Mouse (Mus musculus) liver, embryonic 16.5 days (tissue): Measurements from ENCODE around the gene Stum. TPM values are rescaled to one million over a fixed set of nuclear protein-coding genes. Genes with fewer than 3 reads are reported as not detected.

Source experiments
- ATAC-seq: fragments of 200-750 bp; cut with Nextera tagmentation; 2 replicates; pipeline ENCODE4 v1.8.0; 2017; ENCODE audit warnings: low read depth, mild to moderate bottlenecking, moderate number of reproducible peaks, moderate library complexity
- H3K27ac ChIP-seq: fragments of 300-500 bp; sonication (generic); 2 replicates; pipeline ENCODE4 v1.5.1; 2014; ENCODE audit warnings: mild to moderate bottlenecking, low read length
- H3K27me3 ChIP-seq: fragments of 300-500 bp; sonication (generic); 2 replicates; pipeline ENCODE4 v1.6.1; 2014; ENCODE audit warnings: low read depth, low read length, mixed read lengths; ENCODE audit not compliant: control insufficient read depth, insufficient read depth
- H3K36me3 ChIP-seq: fragments of 300-500 bp; sonication (generic); 2 replicates; pipeline ENCODE4 v1.6.1; 2014; ENCODE audit warnings: mild to moderate bottlenecking; ENCODE audit not compliant: control insufficient read depth, insufficient read depth
- H3K4me1 ChIP-seq: fragments of 300-500 bp; sonication (generic); 2 replicates; pipeline ENCODE4 v1.6.1; 2014; ENCODE audit warnings: low read depth, low read length, mixed read lengths; ENCODE audit not compliant: control insufficient read depth
- H3K4me2 ChIP-seq: fragments of 300-500 bp; sonication (generic); 2 replicates; pipeline ENCODE4 v1.6.1; 2014; ENCODE audit warnings: low read depth, low read length, mixed read lengths
- H3K4me3 ChIP-seq: fragments of 300-500 bp; sonication (generic); 2 replicates; pipeline ENCODE4 v1.5.1; 2014; ENCODE audit warnings: low read depth, mild to moderate bottlenecking, low read length
- H3K9ac ChIP-seq: fragments of 300-500 bp; sonication (generic); 2 replicates; pipeline ENCODE4 v1.6.1; 2014; ENCODE audit warnings: low read depth, low read length
- H3K9me3 ChIP-seq: fragments of 300-500 bp; sonication (generic); replicated peaks from 2 replicates; pipeline ENCODE4 v1.6.1; 2016; ENCODE audit warnings: low read length; ENCODE audit not compliant: control insufficient read depth
- WGBS: fragments of 180-500 bp; shearing (Covaris S2); extraction: QIAGEN DNeasy Blood & Tissue Kit; methylation state at CpG from one replicate; pipeline ENCODE4 v1.1.7; 2014; ENCODE audit not compliant: insufficient replicate concordance; 5-methylcytosine and 5-hydroxymethylcytosine counted together
- polyA plus RNA-seq: library from polyadenylated mRNA; unstranded; fragments of >200 nt; fragmentation: Nextera tagmentation; extraction: Ambion mirVana; gene quantifications from 2 replicates; pipeline ENCODE4 v1.2.1, GENCODE M21; 2015

The Stum gene
- polyA plus RNA-seq, 1 experiment from 2014 or later: not detected

DNA sequence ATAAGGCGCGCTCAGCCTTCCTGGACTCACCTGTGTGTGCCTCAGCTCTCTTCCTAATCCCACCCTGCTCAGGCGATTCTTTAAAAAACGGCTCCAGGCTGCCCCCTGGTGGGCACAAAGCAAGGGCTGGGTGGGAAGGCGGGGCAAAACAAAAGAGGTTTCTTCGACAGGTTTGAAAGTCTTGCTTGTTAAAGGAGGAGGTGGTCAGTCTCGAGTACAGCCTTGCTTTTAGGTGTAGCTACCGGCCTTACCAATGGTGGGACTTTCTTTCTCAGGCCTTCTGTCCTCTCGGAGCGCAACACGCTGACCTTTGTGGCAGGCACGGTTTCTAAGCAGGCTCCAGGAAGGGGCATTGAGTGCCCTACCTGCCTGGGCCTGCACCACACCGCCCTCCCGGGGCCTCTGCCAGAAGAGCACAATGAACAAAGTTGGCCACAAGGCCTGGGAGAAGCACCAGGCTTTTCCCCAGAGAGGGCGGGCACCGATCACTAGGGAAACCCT, 76.1 kb downstream of the Stum start:
- peak; percentile 41; the same call in 1 of the 2 replicates for ATAC-seq
- no peak overlapping the region for H3K4me3 ChIP-seq
- WGBS: 18% methylated on average over 16 of the region's 16 CpGs
- H3K36me3 ChIP-seq: no peaks in the 10 kb centered on the region
- H3K9me3 ChIP-seq: no peaks in the 10 kb centered on the region
- no peaks in the 10 kb centered on the region for H3K27me3 ChIP-seq
- no peak overlapping the region for H3K27ac ChIP-seq
- no peak overlapping the region for H3K9ac ChIP-seq
- peaks cover 10% of the 10 kb centered on the region for H3K4me1 ChIP-seq
- H3K4me2 ChIP-seq: peak overlapping the region; percentile 22; the same call in 1 of the 2 replicates

DNA sequence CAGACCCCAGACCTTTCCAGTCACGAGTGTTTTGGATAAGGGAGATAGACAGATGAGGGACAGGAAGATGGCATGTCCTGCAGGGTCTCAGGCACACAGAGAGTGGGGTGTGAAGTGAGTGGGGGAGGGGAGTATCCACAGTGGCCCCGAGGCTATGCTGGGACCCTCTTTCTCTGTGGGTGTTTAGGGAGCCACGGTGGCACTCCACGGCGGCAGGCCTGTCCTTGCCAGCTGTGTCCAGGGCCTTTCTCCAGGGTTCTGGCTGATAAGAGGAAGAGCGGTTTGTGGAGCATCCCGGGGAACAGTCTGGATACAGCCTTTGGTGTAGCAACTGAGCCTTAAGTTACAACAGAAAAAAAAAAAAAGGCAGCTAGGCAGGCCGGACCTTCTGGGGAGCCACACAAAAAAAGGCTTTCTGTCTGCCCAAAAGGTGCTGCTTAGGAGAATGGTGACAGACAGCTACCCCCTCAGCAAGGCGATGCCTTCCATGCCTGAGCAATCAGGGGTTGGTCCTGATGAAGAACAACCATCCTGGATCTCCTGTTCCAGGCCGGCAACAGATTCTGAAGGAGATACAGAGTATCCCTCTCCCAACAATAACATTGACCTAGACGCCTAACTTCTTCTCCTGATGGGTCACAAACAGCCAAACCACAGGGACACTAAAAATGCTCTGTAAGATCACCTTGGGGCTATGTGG, 76.8 kb downstream of the Stum start:
- Histone ChIP-seq H3K27me3 (no peaks in the 10 kb centered on the region), H3K4me1 (peaks cover 10% of the 10 kb centered on the region), H3K9me3 (no peaks in the 10 kb centered on the region), H3K27ac (no peak overlapping the region), H3K4me3 (no peak overlapping the region), H3K4me2 (no peak overlapping the region), H3K36me3 (no peaks in the 10 kb centered on the region), H3K9ac (no peak overlapping the region)
- 62% methylated on average over 11 of the region's 11 CpGs for WGBS
- ATAC-seq: no peak

DNA sequence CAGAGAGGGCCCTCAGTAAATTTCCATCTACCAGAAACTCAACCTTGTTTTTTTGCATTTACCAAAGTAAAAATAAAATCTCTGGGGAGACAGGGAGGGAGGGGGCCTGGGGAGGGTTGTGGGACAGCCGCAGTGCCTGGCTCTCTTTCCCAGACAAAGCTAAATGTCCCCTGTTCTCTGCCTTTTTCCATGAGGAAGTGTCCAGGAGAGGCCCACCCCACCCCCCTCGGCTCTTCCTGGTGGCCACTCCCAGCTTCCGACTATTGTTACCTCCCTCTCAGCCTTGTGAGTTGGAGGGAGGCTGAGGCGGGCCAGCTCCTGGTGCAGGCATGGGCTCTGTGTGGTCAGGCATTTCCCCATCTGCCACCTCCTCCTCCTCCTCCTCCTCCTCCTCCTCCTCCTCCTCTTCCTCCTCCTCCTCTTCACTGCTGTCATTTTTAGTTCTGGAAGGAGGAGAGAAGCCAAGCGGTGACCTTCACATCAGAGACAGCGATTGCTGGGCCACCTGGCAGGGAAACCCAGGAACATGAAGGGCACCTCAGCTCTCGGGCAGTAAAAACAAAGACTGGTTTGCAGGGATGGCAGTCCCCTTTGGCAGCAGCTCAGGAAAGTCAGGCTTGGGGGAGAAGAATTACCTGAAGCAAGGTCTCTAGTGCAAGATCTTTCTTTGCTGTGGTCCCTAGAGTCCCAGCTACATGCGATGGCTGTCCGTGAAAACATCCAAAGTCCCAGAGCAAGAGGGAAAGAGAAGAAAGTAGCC, 77.5 kb downstream of the Stum start:
- no peak overlapping the region for H3K9ac ChIP-seq

GRCm38 (mm10) chr1:180404706-180405105, 78.6 kb downstream of the Stum start:
- Histone ChIP-seq H3K4me3 (no peak overlapping the region), H3K9ac (no peak overlapping the region), H3K27ac (peak overlapping the region; percentile 56), H3K4me2 (no peak overlapping the region), H3K27me3 (no peaks in the 10 kb centered on the region), H3K36me3 (no peaks in the 10 kb centered on the region), H3K4me1 (peaks cover 10% of the 10 kb centered on the region), H3K9me3 (no peaks in the 10 kb centered on the region)
- ATAC-seq: no peak
- 63% methylated on average over 3 of the region's 3 CpGs for WGBS

More for the DNA sequence above, 77.5 kb downstream of the Stum start:
- H3K27ac ChIP-seq: no peak overlapping the region
- H3K9me3 ChIP-seq: no peaks in the 10 kb centered on the region
- ATAC-seq: no peak
- H3K4me1 ChIP-seq: peaks cover 10% of the 10 kb centered on the region
- no peak overlapping the region for H3K4me3 ChIP-seq
- H3K4me2 ChIP-seq: no peak overlapping the region
- WGBS: 50% methylated on average over 9 of the region's 9 CpGs
- no peaks in the 10 kb centered on the region for H3K36me3 ChIP-seq
- H3K27me3 ChIP-seq: no peaks in the 10 kb centered on the region

- 17% methylated on average over 32 of the region's 32 CpGs for WGBS
Observed at GRCm38 (mm10) chr1:180403694-180404606, 79.4 kb downstream of the Stum start.

GRCm38 (mm10) chr1:180403357-180403693, 80.0 kb downstream of the Stum start:
- Histone ChIP-seq H3K4me2 (no peak overlapping the region), H3K27me3 (no peaks in the 10 kb centered on the region), H3K9ac (no peak overlapping the region), H3K9me3 (no peaks in the 10 kb centered on the region), H3K27ac (peak overlapping the region; percentile 68), H3K4me1 (peaks cover 7% of the 10 kb centered on the region), H3K36me3 (no peaks in the 10 kb centered on the region), H3K4me3 (no peak overlapping the region)
- WGBS: 47% methylated on average over 8 of the region's 8 CpGs
- no peak for ATAC-seq

More at GRCm38 (mm10) chr1:180403694-180404606, 79.4 kb downstream of the Stum start:
- Histone ChIP-seq H3K27me3 (no peaks in the 10 kb centered on the region), H3K4me3 (no peak overlapping the region), H3K27ac (peak overlapping the region; percentile 68), H3K36me3 (no peaks in the 10 kb centered on the region), H3K9me3 (no peaks in the 10 kb centered on the region), H3K4me1 (peaks cover 7% of the 10 kb centered on the region), H3K4me2 (no peak overlapping the region; the same call in 1 of the 2 replicates), H3K9ac (no peak overlapping the region)
- peak; percentile 48 for ATAC-seq

DNA sequence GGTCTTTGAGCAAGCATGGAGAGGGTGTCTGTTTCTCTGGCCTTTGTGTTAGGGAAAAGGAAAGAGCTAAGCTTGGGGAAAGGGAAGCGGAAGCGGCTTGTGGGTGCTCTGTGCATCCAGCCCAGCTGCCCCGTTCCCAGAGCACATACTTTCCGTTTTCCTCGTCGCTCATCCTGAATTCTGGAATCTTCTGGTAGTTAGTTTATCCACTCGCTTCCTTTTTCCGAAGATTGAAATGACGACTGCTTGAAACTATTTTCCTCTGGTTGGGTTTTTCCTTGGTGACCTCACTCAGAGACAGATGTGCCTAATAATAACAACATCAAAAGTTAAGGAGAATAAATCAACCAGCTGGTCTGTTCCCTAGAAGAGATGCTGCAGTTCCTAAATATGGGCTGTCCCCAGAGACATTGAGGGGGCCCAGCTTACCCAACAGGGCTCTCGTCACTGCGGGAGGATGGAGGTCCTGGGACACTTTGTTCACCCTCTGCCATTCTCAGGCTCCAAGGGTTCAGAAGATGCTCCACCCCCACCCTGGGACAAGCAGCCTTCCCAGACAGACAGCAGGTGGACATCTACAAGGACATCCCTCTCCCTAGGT, 80.7 kb downstream of the Stum start:
- H3K4me1 ChIP-seq: peaks cover 7% of the 10 kb centered on the region
- H3K4me2 ChIP-seq: no peak overlapping the region
- no peak for ATAC-seq
- no peaks in the 10 kb centered on the region for H3K36me3 ChIP-seq
- no peaks in the 10 kb centered on the region for H3K9me3 ChIP-seq
- no peak overlapping the region for H3K9ac ChIP-seq
- no peaks in the 10 kb centered on the region for H3K27me3 ChIP-seq
- WGBS: 62% methylated on average over 11 of the region's 11 CpGs
- no peak overlapping the region for H3K4me3 ChIP-seq
- peak overlapping the region; percentile 38 for H3K27ac ChIP-seq

DNA sequence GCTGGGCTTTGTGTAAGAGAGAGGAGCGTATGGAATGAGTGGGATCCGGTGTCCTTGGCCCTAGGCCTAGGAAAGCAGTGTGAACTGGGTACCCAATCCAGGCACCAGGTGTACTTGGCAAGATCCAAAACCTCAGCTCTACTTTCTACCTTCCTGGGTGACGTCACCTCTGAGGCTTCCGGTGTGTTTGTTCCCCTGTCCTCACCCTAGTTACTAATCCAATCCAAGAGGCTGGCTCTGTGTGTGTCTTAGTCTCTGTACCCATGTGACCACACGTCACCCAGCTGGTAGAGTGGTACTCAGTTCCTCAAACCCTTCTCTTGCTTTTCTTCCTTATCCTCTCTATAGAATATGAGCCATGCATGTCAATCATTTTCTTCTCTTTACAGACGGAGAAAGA, 81.6 kb downstream of the Stum start:
- WGBS: 51% methylated on average over 6 of the region's 6 CpGs

More for the DNA sequence above, 81.6 kb downstream of the Stum start:
- no peak overlapping the region for H3K27ac ChIP-seq
- peaks cover 5% of the 10 kb centered on the region; the same call in 1 of the 2 replicates for H3K4me1 ChIP-seq
- H3K36me3 ChIP-seq: no peaks in the 10 kb centered on the region
- no peak overlapping the region for H3K4me3 ChIP-seq
- no peak for ATAC-seq
- H3K4me2 ChIP-seq: no peak overlapping the region
- no peaks in the 10 kb centered on the region for H3K9me3 ChIP-seq
- H3K9ac ChIP-seq: no peak overlapping the region
- no peaks in the 10 kb centered on the region for H3K27me3 ChIP-seq
